Mouse (Mus musculus) erythroid progenitor cell, adult 5-6 weeks (primary cell): ENCODE results near the gene Espn. TPM values are rescaled to one million over a fixed set of nuclear protein-coding genes. Genes with fewer than 3 reads are reported as not detected.

Experiments
- ATAC-seq: replicated peaks from 2 replicates; pipeline ENCODE4 v1.8.0; 2016; ENCODE audit warnings: moderate number of reproducible peaks, mild to moderate bottlenecking, moderate TSS enrichment, inconsistent platforms; ENCODE audit not compliant: poor library complexity, low FRiP score, severe bottlenecking
- total RNA-seq, 2 experiments: library from RNA; stranded (forward) in 1 of 2; stranded (reverse) in 1 of 2; fragments of 150-400 nt in 1 of 2; fragments of 186-747, 209-891 nt in 1 of 2; gene quantifications; 2 replicates each; pipeline versions ENCODE4 v1.2.3 to v1.2.4; 2015 to 2017; ENCODE audit warnings: low replicate concordance in 2 of 2

Gene Espn
- total RNA-seq, 2 experiments from 2014 or later, result not detected

- no peak for ATAC-seq
These were observed 21.2 kb downstream of the Espn start for GRCm38 (mm10) chr4:152130771-152131653.

- ATAC-seq, result no peak
These were observed 22.7 kb downstream of the Espn start for GRCm38 (mm10) chr4:152129395-152129930.

- ATAC-seq, result no peak
These were observed 23.4 kb downstream of the Espn start for GRCm38 (mm10) chr4:152128784-152129183.

GRCm38 (mm10) chr4:152127884-152128283 lies 24.3 kb downstream of the Espn start:
- no peak for ATAC-seq

- ATAC-seq, result no peak
These were observed 25.9 kb downstream of the Espn start for GRCm38 (mm10) chr4:152126026-152126920.

- no peak for ATAC-seq
These were observed 26.8 kb downstream of the Espn start for GRCm38 (mm10) chr4:152125161-152126025.

- no peak for ATAC-seq
These were observed 27.7 kb downstream of the Espn start for GRCm38 (mm10) chr4:152124361-152124961.

GRCm38 (mm10) chr4:152121183-152121505 lies 31.0 kb downstream of the Espn start:
- ATAC-seq, result no peak

GRCm38 (mm10) chr4:152120311-152121182 lies 31.6 kb downstream of the Espn start:
- ATAC-seq, result no peak

- no peak for ATAC-seq
These were observed 32.5 kb downstream of the Espn start for GRCm38 (mm10) chr4:152119396-152120292.

GRCm38 (mm10) chr4:152117538-152117937 lies 34.6 kb downstream of the Espn start:
- ATAC-seq, result no peak

GRCm38 (mm10) chr4:152115921-152116612 lies 36.1 kb downstream of the Espn start, which contains the start of gene Tnfrsf25:
Gene Tnfrsf25 (plus strand): TSS chr4:152115934.
- ATAC-seq, result no peak

- ATAC-seq, result no peak
These were observed 38.1 kb downstream of the Espn start for GRCm38 (mm10) chr4:152114080-152114479.

- no peak for ATAC-seq
These were observed 39.8 kb downstream of the Espn start for GRCm38 (mm10) chr4:152112329-152112728.

- peak; percentile 86 for ATAC-seq
These were observed 41.5 kb downstream of the Espn start for GRCm38 (mm10) chr4:152110689-152111088.

- no peak for ATAC-seq
These were observed 42.7 kb downstream of the Espn start for GRCm38 (mm10) chr4:152109509-152109908.

- no peak for ATAC-seq
These were observed 43.5 kb downstream of the Espn start for GRCm38 (mm10) chr4:152108673-152109072.
